Mouse (Mus musculus) brain, embryonic 14.5 days (tissue): ENCODE measurements around the gene Lrfn3.

Source experiments
- CTCF ChIP-seq: fragments of 200-500 bp; IDR thresholded peaks from 2 replicates; pipeline ENCODE4 v1.5.1; 2012; ENCODE audit warnings: inconsistent platforms, mild to moderate bottlenecking, moderate library complexity, borderline replicate concordance; ENCODE audit not compliant: insufficient read depth, insufficient read length; ENCODE audit errors: extremely low read depth
- POLR2A ChIP-seq: fragments of 200-500 bp; IDR thresholded peaks from 2 replicates; pipeline ENCODE4 v1.6.1; 2012; ENCODE audit warnings: mild to moderate bottlenecking, inconsistent platforms, borderline replicate concordance; ENCODE audit not compliant: poor library complexity, insufficient read depth, insufficient read length, severe bottlenecking; ENCODE audit errors: extremely low read depth

DNA sequence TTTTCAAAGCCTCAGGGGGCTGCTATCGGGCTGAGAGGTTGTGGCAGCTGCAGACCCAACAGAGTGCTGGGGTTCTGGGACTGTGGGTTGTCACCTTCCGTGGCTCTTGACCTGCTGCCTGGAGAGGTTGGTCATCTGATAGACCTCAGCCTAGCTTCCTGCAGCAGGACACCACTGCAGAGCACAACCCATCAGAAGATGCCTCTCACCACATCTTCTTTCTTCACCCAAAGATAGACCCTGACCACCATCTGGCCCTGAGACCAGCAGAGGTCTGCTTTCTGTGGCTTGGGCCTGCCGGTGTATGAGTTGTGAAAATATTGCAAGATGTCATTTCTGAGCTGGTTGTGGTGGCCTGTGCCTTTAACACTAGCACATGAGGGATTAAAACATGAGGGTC lies 48.5 kb upstream of the Lrfn3 start:
- TF ChIP-seq POLR2A (no peak), CTCF (no peak)
